Mouse (Mus musculus) colon, adult 2 months (tissue): ENCODE results near the gene Mga. TPM values are rescaled to one million over a fixed set of nuclear protein-coding genes. Genes with fewer than 3 reads are reported as not detected.

ENCODE experiments used
- polyA plus RNA-seq: library from polyadenylated mRNA; depleted of rRNA; stranded (reverse); fragments of >200 nt; gene quantifications from 2 replicates; pipeline ENCODE4 v1.2.3, GENCODE M21; 2012; rRNA removed

The Mga gene
- polyA plus RNA-seq = 8.7 and 9.3 TPM in 2 replicates

GRCm38 (mm10) chr2:119897090-119897732 lies at the start of gene Mga:
TSS of gene Mga (plus strand) at chr2:119897228.

GRCm38 (mm10) chr2:119972537-119972879 lies 75.5 kb downstream of the Mga start, which contains the start of gene Mapkbp1:
TSS of gene Mapkbp1 (plus strand) at chr2:119972699.

Other genes starting within 250 kb of the Mga start
- gene Ndufaf1, start 234.4 kb upstream of the Mga start, polyA plus RNA-seq = 1.7 TPM in 2 replicates
- 5.9 and 6.2 TPM in 2 replicates for gene Rtf1, start 222.2 kb upstream of the Mga start, polyA plus RNA-seq
- gene Itpka, start 154.9 kb upstream of the Mga start, polyA plus RNA-seq = 17.6 and 18.0 TPM in 2 replicates
- 3.6 and 3.9 TPM in 2 replicates for gene Ltk, start 136.8 kb upstream of the Mga start, polyA plus RNA-seq
- 25.0 and 26.3 TPM in 2 replicates for gene Rpap1, start 109.7 kb upstream of the Mga start, polyA plus RNA-seq
- gene Tyro3, start 99.5 kb upstream of the Mga start, polyA plus RNA-seq = 10.8 and 11.3 TPM in 2 replicates
- 8.2 and 8.4 TPM in 2 replicates for gene Mapkbp1, start 75.5 kb downstream of the Mga start, polyA plus RNA-seq
- gene Jmjd7, start 130.3 kb downstream of the Mga start, polyA plus RNA-seq = 7.3 and 8.6 TPM in 2 replicates
- 2.3 and 7.5 TPM in 2 replicates for gene Gm28042, start 130.3 kb downstream of the Mga start, polyA plus RNA-seq
- 3.1 and 7.4 TPM in 2 replicates for gene Pla2g4b, start 136.2 kb downstream of the Mga start, polyA plus RNA-seq